Mouse (Mus musculus) kidney, adult 18-20 months (tissue): ENCODE results near the gene Cfap73.

Experiments
- DNase-seq: peaks from one replicate; pipeline ENCODE4 v3.0.0; 2021

The Cfap73 gene

DNA sequence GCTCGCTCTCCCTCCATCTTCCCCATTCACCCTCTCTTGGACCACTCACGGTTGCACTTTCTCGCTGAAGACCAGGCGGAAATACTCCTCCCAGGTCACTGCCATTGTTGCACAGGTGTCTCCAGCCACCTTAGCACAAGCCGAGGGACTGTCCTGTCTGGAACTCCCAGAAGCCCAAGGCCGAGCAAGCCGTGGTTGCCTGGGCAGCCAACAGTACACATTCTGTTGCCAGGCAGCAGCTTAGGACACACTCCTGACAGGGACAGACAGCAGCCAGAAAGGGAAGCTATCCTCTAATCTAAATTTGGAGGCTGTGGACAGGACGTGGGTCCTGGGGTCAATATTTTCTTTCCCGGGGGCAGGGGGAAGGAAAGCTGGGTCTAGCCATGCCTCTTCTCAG, at the start of gene Cfap73:
Gene Cfap73 (minus strand): TSS at position 105 of the 400 bp plus-strand sequence.
- DNase-seq = no peak

DNA sequence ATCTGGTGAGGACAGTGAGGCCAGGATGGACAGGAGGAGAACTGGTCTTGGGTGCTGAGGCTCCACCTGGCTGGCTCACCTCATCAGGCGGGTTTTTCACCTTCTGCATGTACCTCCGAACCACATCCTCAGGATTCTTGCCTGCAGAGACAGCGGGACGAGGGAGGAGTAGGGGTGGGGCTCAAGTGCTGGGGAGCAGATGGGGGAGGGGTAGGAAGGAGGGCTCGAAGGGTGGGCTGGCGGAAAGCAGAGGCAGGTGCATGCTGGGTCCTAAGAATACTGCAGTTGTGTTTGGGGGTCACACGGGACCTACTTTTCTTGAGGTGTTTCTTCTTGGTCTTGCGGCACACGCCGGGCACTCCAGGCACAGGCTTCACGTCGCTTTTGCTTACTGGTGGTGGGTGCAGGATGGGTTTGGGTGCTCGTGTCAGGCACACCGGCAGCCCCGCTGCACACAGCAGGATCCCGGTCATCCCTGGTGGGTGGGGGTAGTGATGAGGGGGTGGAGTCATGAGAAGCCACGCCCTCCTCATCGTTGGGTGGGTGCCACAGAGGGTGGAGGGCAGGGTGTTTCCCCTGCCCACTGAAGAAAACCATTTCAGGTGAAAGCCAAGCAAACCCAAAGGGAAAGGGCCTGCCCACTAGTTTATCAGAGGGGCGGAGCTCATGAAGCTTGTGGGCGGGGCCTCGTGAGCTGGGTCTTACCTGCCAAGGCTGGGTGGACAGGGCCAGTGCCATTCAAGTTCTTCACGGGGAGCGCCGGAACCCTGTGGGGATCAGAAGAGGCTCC, 49.1 kb upstream of the Cfap73 start:
- no peak for DNase-seq

DNA sequence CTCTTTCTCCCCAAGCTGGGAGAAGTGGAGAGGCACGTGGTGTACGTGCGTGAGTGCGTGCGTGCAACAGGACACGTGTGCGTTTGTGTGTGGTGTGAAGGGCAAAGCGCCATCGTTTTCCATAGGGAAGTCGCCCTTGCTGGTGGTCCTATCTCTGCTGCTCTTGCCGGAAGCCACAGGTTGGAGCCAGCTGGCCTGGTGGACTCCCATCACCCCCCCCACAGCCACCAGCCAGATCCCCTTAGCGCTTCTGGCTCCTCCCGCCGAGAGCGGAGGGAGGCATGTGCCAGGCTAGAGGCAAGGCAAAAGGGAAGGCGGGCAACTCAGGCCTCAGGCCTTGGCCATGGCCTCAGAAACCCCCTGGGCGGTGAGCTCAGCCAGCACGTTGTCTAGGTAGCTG, 46.9 kb upstream of the Cfap73 start:
- DNase-seq = no peak

DNA sequence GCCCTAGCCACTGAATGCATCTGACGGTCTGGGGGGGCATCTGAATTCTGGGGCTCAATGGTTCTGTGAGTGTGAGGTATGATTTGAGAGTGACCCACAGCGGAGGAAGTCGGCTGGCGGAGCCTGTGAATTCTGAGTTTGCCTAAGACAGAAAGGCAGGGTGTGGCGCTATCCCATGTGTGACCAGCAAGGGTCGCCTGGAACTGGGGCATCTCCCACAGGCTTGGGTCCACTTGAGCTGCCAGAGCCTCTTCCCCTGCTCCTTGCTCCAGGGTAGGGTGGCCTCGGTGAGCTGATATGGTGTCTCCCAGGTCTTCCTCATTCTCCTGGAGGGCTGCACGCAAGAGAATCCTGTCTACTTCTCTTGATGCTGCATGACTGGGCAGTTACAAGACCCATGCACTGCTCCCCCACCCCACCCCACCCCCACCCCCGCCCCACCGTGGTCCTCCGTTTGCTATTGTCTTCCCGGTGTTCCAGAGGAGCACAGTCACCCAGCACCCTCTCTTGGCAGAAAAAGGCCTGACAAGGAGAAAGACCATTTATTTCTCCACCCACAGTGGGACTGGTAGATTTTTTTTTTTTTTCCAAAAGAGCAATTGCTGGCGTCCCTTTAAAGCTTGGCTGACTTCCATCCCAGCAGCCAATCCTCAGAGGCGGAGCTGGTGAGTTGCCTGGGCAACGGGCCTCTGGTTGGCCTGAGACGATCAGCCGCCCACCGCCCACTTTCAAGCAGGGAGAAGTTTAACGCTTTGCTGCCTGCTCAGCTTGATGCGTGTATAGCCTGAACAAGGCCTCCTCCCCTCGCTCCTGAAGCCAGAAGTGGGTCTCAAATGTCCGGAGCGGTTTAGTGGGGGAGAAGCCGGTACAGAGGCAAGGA, 45.9 kb upstream of the Cfap73 start:
- DNase-seq = peak; percentile 69

DNA sequence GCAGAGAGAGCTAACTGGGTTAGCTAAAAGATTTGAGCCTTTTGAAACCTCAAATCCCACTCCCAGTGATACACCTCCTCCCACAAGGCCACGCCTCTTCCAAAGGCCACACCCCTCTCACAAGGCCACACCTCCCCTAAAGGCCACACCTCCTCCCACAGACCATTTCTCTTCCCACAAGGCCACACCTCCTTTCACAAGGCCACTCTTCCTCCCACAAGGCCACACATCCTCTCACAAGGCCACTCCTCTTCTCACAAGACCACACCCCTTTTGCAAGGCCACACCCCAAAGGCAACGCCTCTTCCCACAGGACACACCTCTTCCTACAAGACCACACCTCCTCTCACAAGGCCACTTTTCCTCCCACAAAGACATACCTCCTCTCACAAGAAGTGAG, 43.5 kb upstream of the Cfap73 start:
- DNase-seq = no peak

DNA sequence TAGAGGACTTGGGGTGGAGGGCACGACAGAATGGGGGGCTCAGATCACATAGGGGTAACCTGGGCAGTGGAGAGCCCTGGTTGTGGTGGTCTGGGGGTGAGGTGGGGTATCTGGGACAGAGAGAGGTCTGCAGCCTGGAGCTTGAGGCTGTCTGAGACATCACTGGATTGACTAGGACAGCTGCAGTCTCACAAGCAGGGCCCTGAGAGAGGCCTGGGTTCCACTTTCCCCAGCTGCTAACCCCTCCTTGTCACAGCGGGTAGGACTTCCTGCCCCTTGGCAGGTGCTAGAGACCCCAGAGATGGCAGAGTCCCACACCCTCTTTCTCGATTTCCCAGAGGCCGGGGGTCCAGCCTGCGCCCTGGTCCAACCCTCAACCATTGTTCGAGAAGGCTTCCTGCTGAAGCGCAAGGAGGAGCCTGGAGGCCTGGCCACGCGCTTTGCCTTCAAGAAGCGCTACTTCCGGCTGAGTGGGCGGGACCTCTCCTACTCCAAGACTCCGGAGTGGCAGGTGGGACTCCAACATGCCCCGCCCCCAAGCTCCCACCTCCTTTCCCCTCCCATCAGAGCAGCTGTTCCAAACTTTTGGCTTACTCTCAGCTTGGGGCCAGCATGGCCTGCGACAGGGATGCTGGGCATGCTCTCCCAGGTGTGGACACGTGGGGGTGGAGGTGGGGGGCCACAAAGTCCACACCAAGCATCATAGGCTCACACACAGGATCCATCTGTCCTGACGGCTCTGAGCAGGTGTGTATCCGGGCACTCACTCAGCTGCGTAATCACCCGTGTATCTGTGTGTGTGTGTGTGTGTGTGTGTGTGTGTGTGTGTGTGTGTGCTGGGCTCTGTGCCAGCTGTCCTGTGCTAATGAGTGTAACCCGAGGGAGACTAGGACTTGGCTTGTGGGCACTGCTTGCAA, 40.5 kb upstream of the Cfap73 start:
- DNase-seq = no peak

DNA sequence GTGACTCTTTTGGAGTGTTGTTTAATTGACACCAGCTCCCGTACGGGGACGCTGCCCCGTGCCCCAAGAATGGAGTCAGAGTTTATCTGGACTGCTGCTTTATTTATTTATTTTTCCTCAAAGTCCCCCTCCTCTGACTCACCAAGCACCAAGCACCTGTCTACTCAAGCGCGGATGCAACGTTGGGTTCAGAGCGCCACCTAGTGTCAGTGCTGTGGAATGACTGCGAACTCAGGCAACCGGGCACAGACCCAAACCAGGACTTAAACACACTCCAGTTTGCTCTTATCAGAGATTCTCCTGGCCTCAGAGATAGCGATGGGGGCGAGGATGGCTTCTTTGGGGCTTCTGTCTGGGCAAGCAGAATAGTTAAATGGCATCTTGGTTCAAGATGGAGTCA, 39.6 kb upstream of the Cfap73 start:
- DNase-seq = peak; percentile 59

DNA sequence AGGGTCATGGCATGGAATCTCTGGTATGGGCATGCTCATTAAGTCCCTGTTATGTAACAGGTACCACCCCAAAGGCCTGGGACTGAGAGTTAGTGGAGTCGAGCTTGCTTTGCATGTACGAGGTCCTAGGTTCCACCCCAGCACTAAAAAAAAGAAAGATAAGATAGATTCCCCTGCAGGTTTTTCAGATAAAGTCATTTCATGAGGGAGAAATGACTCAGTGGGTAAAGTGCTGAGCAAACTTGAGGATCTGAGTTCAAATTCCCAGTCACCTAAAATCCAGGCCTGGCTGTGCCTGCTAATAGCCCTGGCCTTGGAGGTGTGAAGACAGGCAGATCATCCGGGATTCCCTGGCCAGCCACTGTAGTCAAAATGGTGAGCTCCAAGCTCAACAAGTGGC, 37.8 kb upstream of the Cfap73 start:
- no peak for DNase-seq

DNA sequence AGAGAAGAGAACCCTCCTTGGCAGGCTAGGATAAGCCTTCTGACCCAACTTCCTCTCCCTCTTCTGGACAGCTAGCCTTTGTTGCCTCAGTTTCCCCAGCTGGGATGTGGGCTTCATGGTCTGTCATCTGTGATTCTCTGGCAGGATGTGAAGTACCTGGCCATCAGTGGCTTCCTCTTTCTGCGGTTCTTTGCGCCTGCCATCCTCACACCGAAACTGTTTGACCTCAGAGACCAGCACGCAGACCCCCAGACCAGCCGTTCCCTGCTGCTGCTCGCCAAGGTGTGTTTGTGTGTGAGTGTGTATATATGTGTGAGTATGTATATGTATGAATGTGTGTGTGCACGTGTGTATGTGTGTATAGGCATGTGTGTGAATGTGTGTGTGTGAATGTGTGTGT, 36.1 kb upstream of the Cfap73 start:
- no peak for DNase-seq

DNA sequence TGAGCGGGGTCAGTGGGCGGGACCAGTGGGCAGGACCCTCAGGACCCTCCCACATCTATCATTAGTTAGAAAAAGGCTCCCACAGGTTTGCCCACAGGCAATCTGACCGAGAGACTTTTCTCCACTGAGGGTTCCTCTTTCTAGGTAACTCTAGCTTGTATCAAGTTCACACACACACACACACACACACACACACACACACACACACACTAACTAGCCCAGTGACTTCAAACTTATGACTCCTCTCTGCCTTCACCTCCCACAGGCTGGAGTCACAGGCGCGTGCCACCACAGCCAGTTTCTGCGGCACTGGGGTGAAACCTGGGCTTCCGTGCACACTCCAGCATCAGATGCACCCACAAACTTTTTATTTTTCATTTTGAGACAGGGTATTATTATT, 34.7 kb upstream of the Cfap73 start:
- DNase-seq = no peak

DNA sequence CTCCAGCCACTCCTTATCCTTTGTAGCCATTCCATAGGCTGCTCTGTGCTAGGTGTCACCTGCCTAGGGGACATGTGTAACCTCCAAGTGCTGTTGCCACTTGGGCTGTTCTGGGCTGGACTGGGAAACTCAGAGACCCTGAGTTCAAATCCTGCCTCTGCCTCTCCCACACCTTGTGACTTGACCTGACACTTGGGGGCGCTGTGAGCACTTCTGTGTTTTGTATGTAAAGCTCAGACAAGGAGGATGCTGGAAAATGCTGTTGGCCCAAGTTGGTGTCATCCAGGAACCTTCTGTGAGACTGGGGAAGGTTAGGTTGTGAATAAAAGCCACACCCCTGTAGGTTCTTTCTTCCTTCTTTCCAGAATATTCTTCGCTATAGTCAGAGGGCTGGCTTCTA, 30.9 kb upstream of the Cfap73 start:
- DNase-seq = no peak

DNA sequence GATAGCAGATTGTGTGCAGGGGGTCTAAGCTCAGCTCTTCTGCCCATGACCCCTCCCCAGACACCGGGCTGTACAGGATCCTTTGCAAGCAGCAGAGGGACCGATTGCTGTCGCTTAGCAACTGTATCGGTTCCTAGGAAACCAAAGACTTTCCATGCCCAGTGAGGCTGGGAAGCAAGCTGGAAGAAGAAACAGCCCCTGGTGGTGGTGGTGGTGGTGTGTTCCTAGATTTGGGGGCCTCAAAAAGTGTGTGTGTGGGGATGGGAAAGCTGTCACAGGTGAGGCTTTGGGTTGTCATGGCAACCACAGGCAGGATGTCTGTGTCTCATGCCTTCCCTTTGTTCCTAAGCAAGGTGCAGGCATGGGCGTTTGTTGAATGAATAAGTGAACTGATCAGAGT, 26.8 kb upstream of the Cfap73 start:
- DNase-seq = no peak

DNA sequence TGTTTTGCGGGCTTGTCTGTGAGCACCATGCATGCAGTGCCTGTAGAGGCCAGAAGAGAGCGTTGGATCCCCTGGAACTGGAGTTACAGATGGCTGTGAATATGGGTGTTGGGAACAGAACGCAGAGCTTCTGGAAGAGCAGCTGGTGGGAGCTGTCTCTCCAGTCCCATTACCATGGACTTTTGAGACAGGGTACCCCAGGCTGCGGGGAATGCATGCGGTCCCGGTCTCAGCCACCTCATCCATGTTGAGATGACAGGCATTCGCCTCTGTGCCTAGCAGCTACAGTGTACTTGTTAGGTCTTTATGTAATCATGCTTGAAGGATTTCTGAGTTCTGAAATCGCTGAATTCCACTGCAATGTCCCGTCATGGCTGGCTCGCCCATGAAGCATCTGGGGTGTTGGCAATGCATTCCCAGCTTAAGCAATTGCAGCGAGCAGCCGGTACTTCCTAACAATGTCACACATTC, 22.3 kb upstream of the Cfap73 start:
- no peak for DNase-seq

DNA sequence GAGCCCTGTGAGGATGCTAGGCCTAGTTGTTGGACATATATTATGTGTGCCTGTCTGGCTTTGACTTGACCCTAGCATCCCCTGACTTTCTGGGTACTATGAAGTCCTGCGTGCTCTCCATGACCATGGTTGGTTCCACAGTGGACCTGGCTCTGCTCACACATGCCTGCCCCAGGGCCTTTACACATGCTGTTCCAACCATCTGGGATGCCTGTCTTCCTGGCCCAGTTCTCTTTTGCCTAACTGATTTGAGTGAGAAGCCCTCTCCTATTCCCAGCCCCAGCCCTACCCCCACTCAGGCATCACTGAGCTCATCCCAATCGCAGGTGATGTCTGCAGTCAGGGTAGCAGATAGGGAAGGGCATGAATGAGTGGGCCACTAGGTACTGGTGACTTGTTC, 19.8 kb upstream of the Cfap73 start:
- DNase-seq = no peak

DNA sequence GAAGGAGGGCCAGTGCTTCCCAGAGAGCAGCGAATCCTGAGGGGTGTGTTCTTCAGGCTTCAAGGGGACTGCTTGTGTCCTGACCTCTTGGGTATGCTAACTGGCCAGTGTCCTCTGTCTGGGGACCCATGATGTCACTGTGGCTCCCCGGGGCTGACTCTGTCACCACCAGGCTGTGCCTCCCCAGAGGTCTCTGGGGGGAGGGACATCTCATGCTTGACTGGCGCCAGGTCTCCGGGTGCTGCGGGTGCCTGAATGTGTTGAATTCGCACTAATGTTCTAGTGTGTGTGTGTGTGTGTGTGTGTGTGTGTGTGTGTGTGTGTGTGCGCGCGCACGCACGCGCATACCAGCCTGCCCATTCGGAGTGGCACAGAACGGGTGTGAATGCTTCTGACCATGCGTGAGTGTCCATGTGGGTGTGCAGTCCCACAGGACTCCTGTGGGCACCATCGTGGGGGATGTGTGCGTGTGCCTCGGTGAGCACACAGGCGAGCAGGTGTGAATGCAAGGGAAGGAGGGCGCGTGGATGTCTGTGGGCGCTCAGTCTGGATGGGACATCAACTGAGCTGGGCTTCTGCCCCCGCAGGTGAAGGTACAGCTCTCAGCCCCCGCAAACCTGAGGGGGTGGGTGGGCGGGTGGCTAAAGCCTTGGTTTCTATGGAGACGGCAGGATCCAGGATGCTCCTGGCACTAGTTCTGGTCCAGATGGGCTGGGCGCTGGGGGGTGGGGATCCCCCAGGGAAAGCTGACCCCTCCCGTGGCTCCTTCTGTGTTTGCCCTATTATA, 19.1 kb upstream of the Cfap73 start:
- no peak for DNase-seq

DNA sequence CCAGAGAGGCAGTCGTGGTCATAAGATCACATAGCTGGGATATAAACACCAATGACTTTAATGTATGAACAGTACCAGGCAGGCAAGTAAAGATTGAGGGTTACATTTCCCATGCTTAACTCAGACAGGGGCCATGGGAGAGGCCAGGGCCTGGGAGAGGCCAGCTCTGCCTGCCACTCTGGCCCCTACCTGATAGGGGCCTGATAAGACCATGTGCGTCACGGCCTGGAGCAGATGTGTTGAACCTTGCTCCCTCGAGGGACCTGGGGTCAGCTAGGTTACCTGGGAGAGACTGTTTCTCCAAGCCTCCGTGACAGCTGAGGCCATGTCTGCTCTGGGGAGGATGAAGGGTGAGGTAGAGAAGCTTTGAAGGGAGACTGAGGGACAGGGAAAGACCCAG, 17.2 kb upstream of the Cfap73 start:
- no peak for DNase-seq

DNA sequence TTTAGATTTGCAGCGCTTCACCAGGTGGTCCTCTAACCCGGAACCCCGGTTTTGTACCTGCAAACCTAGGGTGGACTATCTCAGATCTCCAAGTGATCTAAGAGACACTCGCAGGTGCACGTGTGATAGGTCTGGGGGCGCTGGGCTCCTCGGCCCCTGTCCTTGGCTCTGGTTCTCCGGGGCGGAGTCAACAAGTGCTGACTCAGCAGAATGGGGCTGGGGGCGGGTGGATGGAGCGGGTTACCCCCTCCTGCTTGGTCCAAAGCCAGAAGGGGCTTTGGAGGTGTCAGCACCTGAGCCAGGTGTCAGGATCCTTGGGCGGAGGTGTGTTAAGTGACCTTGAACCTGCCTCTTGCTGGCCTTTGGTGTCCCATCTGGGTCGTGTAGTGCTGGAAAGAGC, 15.9 kb upstream of the Cfap73 start:
- DNase-seq = no peak

DNA sequence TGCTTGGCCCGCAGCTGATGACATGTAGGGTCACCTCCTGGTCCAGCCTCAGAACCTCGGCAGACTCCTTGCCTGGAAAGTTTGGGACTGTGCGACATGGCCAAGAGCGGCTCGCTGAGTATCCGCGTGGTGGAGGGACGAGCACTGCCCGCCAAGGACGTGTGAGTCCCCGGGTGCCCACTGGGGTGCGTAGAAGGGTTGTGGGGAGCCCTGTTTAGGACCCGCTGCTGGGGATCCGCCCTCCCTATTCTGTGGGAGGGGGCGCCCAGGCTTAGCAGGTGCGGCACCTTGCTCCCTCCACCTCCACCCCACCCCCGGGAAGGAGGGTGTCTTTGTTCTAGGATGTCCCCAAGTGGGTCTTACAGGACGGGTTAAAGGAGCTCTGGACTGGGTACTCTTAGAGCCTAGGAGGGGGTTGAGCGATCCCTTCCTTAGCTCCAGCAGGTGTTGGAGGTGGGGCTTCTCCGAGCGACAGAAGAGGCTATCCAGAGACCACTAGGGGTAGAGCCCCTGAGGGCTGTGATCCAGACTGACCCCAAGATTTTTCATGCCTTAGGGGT, 15.4 kb upstream of the Cfap73 start:
- no peak for DNase-seq

DNA sequence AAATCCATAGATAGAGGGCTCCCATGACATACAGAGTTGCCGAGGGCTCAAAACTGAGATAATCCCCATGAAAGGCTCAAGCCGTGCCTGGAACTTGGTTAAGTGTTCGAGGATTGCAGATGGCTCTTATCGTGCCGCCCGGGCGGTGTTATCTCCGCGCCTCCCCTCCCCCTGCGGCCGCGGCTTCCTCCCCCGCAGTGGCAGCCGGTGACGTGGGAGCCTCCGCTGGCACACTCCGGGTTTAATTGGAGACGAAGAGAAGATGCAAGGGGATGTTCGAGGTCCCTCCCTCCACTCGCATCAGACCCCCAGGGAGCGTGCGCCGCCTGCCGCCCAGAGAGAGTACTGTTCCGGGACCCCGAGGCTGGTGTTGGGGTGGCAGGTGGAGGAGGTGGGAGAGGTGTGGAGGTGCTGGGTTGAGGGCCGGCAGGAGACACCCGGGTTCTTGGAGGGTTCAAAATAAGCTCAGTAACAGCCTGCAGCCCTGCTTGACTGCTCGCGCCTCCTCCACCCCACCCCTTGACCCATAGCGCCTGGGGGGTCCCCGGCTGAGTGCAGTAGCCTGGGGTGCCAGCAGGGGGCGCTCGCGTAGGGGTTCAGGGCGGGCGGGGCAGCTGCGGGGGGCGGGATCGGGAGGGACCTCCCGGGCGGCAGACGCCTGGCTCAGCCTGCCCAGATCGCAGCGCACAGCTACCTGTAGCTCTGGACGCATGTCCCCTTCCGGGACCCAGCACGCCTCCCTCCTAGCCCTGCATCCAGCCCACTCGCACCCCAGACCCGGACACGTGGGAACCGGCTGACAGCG, 14.7 kb upstream of the Cfap73 start, which contains the start of gene Rasal1:
Gene Rasal1 (plus strand): TSS at position 244 of the 805 bp plus-strand sequence.
- DNase-seq = peak; percentile 49

DNA sequence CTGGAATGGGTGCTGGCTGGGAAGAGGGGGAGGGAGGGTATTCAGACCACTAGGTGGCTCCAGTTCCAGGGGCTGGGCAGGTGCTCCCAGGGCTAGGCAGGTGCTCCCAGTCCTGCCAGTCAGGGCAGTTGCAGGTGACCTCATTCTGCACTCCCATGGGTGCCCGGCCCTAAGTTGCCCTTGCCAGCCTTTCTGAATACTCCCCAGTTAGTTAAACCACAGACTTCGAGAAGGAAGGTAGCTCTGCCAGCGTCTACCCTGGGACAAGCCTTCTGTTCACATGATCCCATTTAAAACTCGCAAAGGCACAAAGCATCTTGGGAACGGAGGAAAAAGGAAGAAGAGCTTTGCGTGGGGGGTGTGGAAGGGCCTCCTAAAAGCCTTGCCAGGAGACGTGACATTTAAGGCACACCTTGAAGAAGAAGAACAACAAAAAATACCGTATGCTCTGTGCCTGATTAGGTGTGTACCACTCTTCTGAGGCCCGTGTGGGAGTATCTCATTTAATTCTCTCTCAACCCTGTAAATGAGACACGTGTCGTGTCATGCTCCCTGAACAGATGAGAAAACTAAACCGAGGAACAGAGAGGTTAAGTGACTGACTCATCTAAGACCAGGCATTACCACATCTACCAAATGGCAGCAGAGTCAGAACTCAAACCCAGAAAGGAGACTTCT, 13.9 kb upstream of the Cfap73 start:
- DNase-seq = peak; percentile 30
